Mouse (Mus musculus) heart, embryonic 12.5 days (tissue): ENCODE data around the gene Pnkd. TPM values are rescaled to one million over a fixed set of nuclear protein-coding genes. Genes with fewer than 3 reads are reported as not detected.
"Not testable (repeated sequence)": the region's sequence is repeated elsewhere in the genome, so short reads cannot be mapped to it uniquely, and the experiment has no call there.

Source experiments
- ATAC-seq: fragments of 200-750 bp; cut with Nextera tagmentation; 2 replicates; pipeline ENCODE4 v1.8.0; 2017; ENCODE audit warnings: moderate TSS enrichment, moderate library complexity; ENCODE audit not compliant: insufficient number of reproducible peaks, low FRiP score
- H3K27ac ChIP-seq: fragments of 300-500 bp; sonication (generic); 2 replicates; pipeline ENCODE4 v1.5.1; 2016; ENCODE audit warnings: mild to moderate bottlenecking, moderate library complexity; ENCODE audit not compliant: poor library complexity, severe bottlenecking
- H3K27me3 ChIP-seq: fragments of 300-500 bp; sonication (generic); replicated peaks from 2 replicates; pipeline ENCODE4 v1.6.1; 2016; ENCODE audit warnings: mild to moderate bottlenecking, moderate library complexity
- H3K36me3 ChIP-seq: fragments of 300-500 bp; sonication (generic); 2 replicates; pipeline ENCODE4 v1.6.1; 2016; ENCODE audit warnings: mild to moderate bottlenecking, moderate library complexity
- H3K4me1 ChIP-seq: fragments of 300-500 bp; sonication (generic); replicated peaks from 2 replicates; pipeline ENCODE4 v1.6.1; 2016; ENCODE audit warnings: mild to moderate bottlenecking
- H3K4me2 ChIP-seq: fragments of 300-500 bp; sonication (generic); 2 replicates; pipeline ENCODE4 v1.6.1; 2016; ENCODE audit warnings: mild to moderate bottlenecking, moderate library complexity
- H3K4me3 ChIP-seq: fragments of 300-500 bp; sonication (generic); 2 replicates; pipeline ENCODE4 v1.5.1; 2016; ENCODE audit warnings: mild to moderate bottlenecking
- H3K9ac ChIP-seq: fragments of 300-500 bp; sonication (generic); 2 replicates; pipeline ENCODE4 v1.6.1; 2016; ENCODE audit warnings: mild to moderate bottlenecking, moderate library complexity
- H3K9me3 ChIP-seq: fragments of 300-500 bp; sonication (generic); replicated peaks from 2 replicates; pipeline ENCODE4 v1.6.1; 2016; ENCODE audit warnings: mild to moderate bottlenecking, moderate library complexity
- WGBS: fragments of 180-500 bp; shearing (Covaris S2); methylation state at CpG from one replicate; pipeline ENCODE4 v1.1.7; 2016; 5-methylcytosine and 5-hydroxymethylcytosine counted together
- polyA plus RNA-seq: library from polyadenylated mRNA; unstranded; fragments of >200 nt; fragmentation: Nextera tagmentation; extraction: Ambion mirVana; gene quantifications from 2 replicates; pipeline ENCODE4 v1.2.1, GENCODE M21; 2016

Pnkd gene
- polyA plus RNA-seq, 1 experiment from 2014 or later = 215 TPM

- H3K9me3 ChIP-seq = no peaks in the 10 kb centered on the region
- H3K27me3 ChIP-seq = no peaks in the 10 kb centered on the region
- ATAC-seq = no peak
- no peak overlapping the region for H3K4me2 ChIP-seq
- peaks cover 78% of the 10 kb centered on the region for H3K4me1 ChIP-seq
- no peak overlapping the region for H3K4me3 ChIP-seq
- H3K27ac ChIP-seq = no peak overlapping the region
- H3K36me3 ChIP-seq = no peaks in the 10 kb centered on the region
- no peak overlapping the region for H3K9ac ChIP-seq
- WGBS = 87% methylated on average over 3 of the region's 3 CpGs
Measured at GRCm38 (mm10) chr1:74334607-74335006, 49.9 kb downstream of the Pnkd start.

GRCm38 (mm10) chr1:74335033-74335432 lies 50.3 kb downstream of the Pnkd start:
- Histone ChIP-seq H3K4me1 (peaks cover 75% of the 10 kb centered on the region), H3K36me3 (no peaks in the 10 kb centered on the region), H3K27me3 (no peaks in the 10 kb centered on the region), H3K9ac (no peak overlapping the region), H3K27ac (no peak overlapping the region), H3K4me2 (no peak overlapping the region), H3K4me3 (no peak overlapping the region), H3K9me3 (no peaks in the 10 kb centered on the region)
- 70% methylated on average over 4 of the region's 4 CpGs for WGBS
- no peak for ATAC-seq

- no peaks in the 10 kb centered on the region for H3K36me3 ChIP-seq
- no peak overlapping the region for H3K9ac ChIP-seq
- no peaks in the 10 kb centered on the region for H3K27me3 ChIP-seq
- H3K4me3 ChIP-seq = no peak overlapping the region
- 73% methylated on average over 6 of the region's 6 CpGs for WGBS
- no peaks in the 10 kb centered on the region for H3K9me3 ChIP-seq
- H3K27ac ChIP-seq = no peak overlapping the region
- H3K4me1 ChIP-seq = peaks cover 73% of the 10 kb centered on the region
- H3K4me2 ChIP-seq = no peak overlapping the region
- ATAC-seq = no peak
Measured at GRCm38 (mm10) chr1:74335436-74336170, 50.9 kb downstream of the Pnkd start.

- H3K36me3 ChIP-seq = no peaks in the 10 kb centered on the region
- H3K4me2 ChIP-seq = no peak overlapping the region
- H3K4me1 ChIP-seq = peaks cover 56% of the 10 kb centered on the region
- H3K27me3 ChIP-seq = no peaks in the 10 kb centered on the region
- no peak for ATAC-seq
- peak overlapping the region; percentile 31 for H3K27ac ChIP-seq
- H3K9ac ChIP-seq = no peak overlapping the region
- no peak overlapping the region for H3K4me3 ChIP-seq
- no peaks in the 10 kb centered on the region for H3K9me3 ChIP-seq
- 68% methylated on average over 3 of the region's 3 CpGs for WGBS
Measured at GRCm38 (mm10) chr1:74337241-74337771, 52.6 kb downstream of the Pnkd start.

- Histone ChIP-seq H3K4me2 (no peak overlapping the region), H3K4me1 (peaks cover 52% of the 10 kb centered on the region), H3K9me3 (no peaks in the 10 kb centered on the region), H3K4me3 (no peak overlapping the region), H3K27ac (no peak overlapping the region), H3K36me3 (no peaks in the 10 kb centered on the region), H3K27me3 (no peaks in the 10 kb centered on the region), H3K9ac (no peak overlapping the region)
- WGBS = 74% methylated on average over 5 of the region's 5 CpGs
- ATAC-seq = no peak
Measured at GRCm38 (mm10) chr1:74338013-74338412, 53.3 kb downstream of the Pnkd start.

- H3K9me3 ChIP-seq = no peaks in the 10 kb centered on the region
- H3K36me3 ChIP-seq = no peaks in the 10 kb centered on the region
- H3K4me1 ChIP-seq = peaks cover 50% of the 10 kb centered on the region
- no peak overlapping the region for H3K9ac ChIP-seq
- H3K27me3 ChIP-seq = no peaks in the 10 kb centered on the region
- H3K4me2 ChIP-seq = no peak overlapping the region
- 61% methylated on average over 4 of the region's 4 CpGs for WGBS
- H3K4me3 ChIP-seq = no peak overlapping the region
- no peak for ATAC-seq
- H3K27ac ChIP-seq = no peak overlapping the region
Measured at GRCm38 (mm10) chr1:74338626-74339025, 53.9 kb downstream of the Pnkd start.

GRCm38 (mm10) chr1:74339917-74340316 lies 55.2 kb downstream of the Pnkd start:
- no peak overlapping the region for H3K4me3 ChIP-seq
- no peaks in the 10 kb centered on the region for H3K36me3 ChIP-seq
- no peak overlapping the region for H3K9ac ChIP-seq
- peaks cover 40% of the 10 kb centered on the region for H3K4me1 ChIP-seq
- ATAC-seq = no peak
- H3K27me3 ChIP-seq = no peaks in the 10 kb centered on the region
- H3K4me2 ChIP-seq = no peak overlapping the region
- 85% methylated on average over 9 of the region's 9 CpGs for WGBS
- no peaks in the 10 kb centered on the region for H3K9me3 ChIP-seq
- H3K27ac ChIP-seq = no peak overlapping the region

GRCm38 (mm10) chr1:74340361-74340764 lies 55.6 kb downstream of the Pnkd start:
- WGBS = 88% methylated on average over 6 of the region's 6 CpGs
- Histone ChIP-seq H3K9me3 (no peaks in the 10 kb centered on the region), H3K27me3 (no peaks in the 10 kb centered on the region), H3K4me1 (peaks cover 36% of the 10 kb centered on the region), H3K9ac (no peak overlapping the region), H3K4me2 (no peak overlapping the region), H3K27ac (no peak overlapping the region), H3K36me3 (no peaks in the 10 kb centered on the region), H3K4me3 (no peak overlapping the region)
- no peak for ATAC-seq

- H3K27me3 ChIP-seq, ATAC-seq, H3K9me3 ChIP-seq, H3K9ac ChIP-seq, H3K27ac ChIP-seq, H3K36me3 ChIP-seq, H3K4me2 ChIP-seq, H3K4me3 ChIP-seq: not testable (repeated sequence)
- H3K4me1 ChIP-seq = peaks cover 31% of the 10 kb centered on the region
- 88% methylated on average over 4 of the region's 4 CpGs for WGBS
Measured at GRCm38 (mm10) chr1:74340992-74341391, 56.3 kb downstream of the Pnkd start.

GRCm38 (mm10) chr1:74341898-74342297 lies 57.2 kb downstream of the Pnkd start:
- Histone ChIP-seq H3K4me1 (peaks cover 30% of the 10 kb centered on the region), H3K4me2 (no peak overlapping the region), H3K27ac (no peak overlapping the region), H3K9ac (no peak overlapping the region), H3K4me3 (no peak overlapping the region), H3K9me3 (no peaks in the 10 kb centered on the region), H3K27me3 (no peaks in the 10 kb centered on the region), H3K36me3 (no peaks in the 10 kb centered on the region)
- ATAC-seq = no peak
- WGBS = 78% methylated on average over 7 of the region's 7 CpGs

- no peak for ATAC-seq
- 87% methylated on average over 1 of the region's 1 CpGs for WGBS
Measured at GRCm38 (mm10) chr1:74342308-74342707, 57.6 kb downstream of the Pnkd start.

GRCm38 (mm10) chr1:74343161-74343560 lies 58.4 kb downstream of the Pnkd start:
- Histone ChIP-seq H3K4me1 (peaks cover 17% of the 10 kb centered on the region), H3K27ac (no peak overlapping the region), H3K36me3 (peaks cover 8% of the 10 kb centered on the region), H3K4me2 (no peak overlapping the region), H3K4me3 (no peak overlapping the region), H3K27me3 (no peaks in the 10 kb centered on the region), H3K9ac (0 out of 2 replicates have a peak overlapping the region, but pooled peaks have one; percentile 24), H3K9me3 (no peaks in the 10 kb centered on the region)
- 77% methylated on average over 5 of the region's 5 CpGs for WGBS
- ATAC-seq = no peak

More at GRCm38 (mm10) chr1:74342308-74342707, 57.6 kb downstream of the Pnkd start:
- Histone ChIP-seq H3K36me3 (peaks cover under 1% of the 10 kb centered on the region), H3K4me1 (peaks cover 25% of the 10 kb centered on the region), H3K27me3 (no peaks in the 10 kb centered on the region), H3K27ac (no peak overlapping the region), H3K4me2 (no peak overlapping the region), H3K9me3 (no peaks in the 10 kb centered on the region), H3K9ac (no peak overlapping the region), H3K4me3 (no peak overlapping the region)
